Mouse (Mus musculus) limb, embryonic 11.5 days (tissue): ENCODE results near the gene Slc1a3. TPM values are rescaled to one million over a fixed set of nuclear protein-coding genes. Genes with fewer than 3 reads are reported as not detected.

Experiments
- ATAC-seq: fragments of 200-750 bp; cut with Nextera tagmentation; 2 replicates; pipeline ENCODE4 v1.8.0; 2017; ENCODE audit warnings: low read depth; ENCODE audit not compliant: insufficient number of reproducible peaks, low FRiP score, low TSS enrichment
- DNase-seq: peaks from one replicate; pipeline ENCODE4 v3.0.0-alpha.2; 2015; ENCODE audit warnings: low spot score
- H3K27ac ChIP-seq: fragments of 300-500 bp; sonication (generic); replicated peaks from 2 replicates; pipeline ENCODE4 v1.5.1; 2014; ENCODE audit warnings: low read depth, mild to moderate bottlenecking, low read length
- H3K27me3 ChIP-seq: fragments of 300-500 bp; sonication (generic); 2 replicates; pipeline ENCODE4 v1.6.1; 2014; ENCODE audit warnings: mild to moderate bottlenecking, low read length, mixed read lengths; ENCODE audit not compliant: control insufficient read depth, insufficient read depth
- H3K36me3 ChIP-seq: fragments of 300-500 bp; sonication (generic); 2 replicates; pipeline ENCODE4 v1.6.1; 2014; ENCODE audit warnings: mild to moderate bottlenecking, low read length, moderate library complexity, mixed read lengths; ENCODE audit not compliant: control insufficient read depth, insufficient read depth
- H3K4me1 ChIP-seq: fragments of 300-500 bp; sonication (generic); 2 replicates; pipeline ENCODE4 v1.6.1; 2014; ENCODE audit warnings: low read length, mixed read lengths; ENCODE audit not compliant: control insufficient read depth, insufficient read depth
- H3K4me2 ChIP-seq: fragments of 300-500 bp; sonication (generic); 2 replicates; pipeline ENCODE4 v1.6.1; 2014; ENCODE audit warnings: low read depth, mild to moderate bottlenecking, moderate library complexity; ENCODE audit not compliant: severe bottlenecking
- H3K4me3 ChIP-seq: fragments of 300-500 bp; sonication (generic); 2 replicates; pipeline ENCODE4 v1.5.1; 2014; ENCODE audit warnings: low read depth, low read length
- H3K9ac ChIP-seq: fragments of 300-500 bp; sonication (generic); 2 replicates; pipeline ENCODE4 v1.6.1; 2014; ENCODE audit warnings: mild to moderate bottlenecking, low read length
- H3K9me3 ChIP-seq: fragments of 300-500 bp; sonication (generic); 2 replicates; pipeline ENCODE4 v1.6.1; 2016; ENCODE audit warnings: low read length; ENCODE audit not compliant: control insufficient read depth
- WGBS: fragments of 180-500 bp; shearing (Covaris S2); extraction: QIAGEN DNeasy Blood & Tissue Kit; methylation state at CpG from one replicate; pipeline ENCODE4 v1.1.7; 2014; 5-methylcytosine and 5-hydroxymethylcytosine counted together
- polyA plus RNA-seq: library from polyadenylated mRNA; unstranded; fragments of >200 nt; fragmentation: Nextera tagmentation; extraction: Ambion mirVana; gene quantifications from 2 replicates; pipeline ENCODE4 v1.2.1, GENCODE M21; 2014

Slc1a3 gene
- polyA plus RNA-seq, 1 experiment from 2014 or later = 24.9 TPM

- Histone ChIP-seq H3K4me1 (no peaks in the 10 kb centered on the region), H3K4me2 (no peak overlapping the region), H3K4me3 (no peak overlapping the region), H3K9ac (no peak overlapping the region), H3K9me3 (no peaks in the 10 kb centered on the region), H3K36me3 (no peaks in the 10 kb centered on the region), H3K27ac (no peak overlapping the region), H3K27me3 (no peaks in the 10 kb centered on the region)
- 79% methylated on average over 6 of the region's 6 CpGs for WGBS
- no peak for ATAC-seq
- no peak for DNase-seq
Measured at GRCm38 (mm10) chr15:8605538-8606188, 104.9 kb downstream of the Slc1a3 start.

- ATAC-seq (no peak), DNase-seq (no peak)
- Histone ChIP-seq H3K9ac (no peak overlapping the region), H3K4me1 (no peaks in the 10 kb centered on the region), H3K27me3 (no peaks in the 10 kb centered on the region), H3K4me3 (no peak overlapping the region), H3K9me3 (no peaks in the 10 kb centered on the region), H3K4me2 (no peak overlapping the region), H3K36me3 (no peaks in the 10 kb centered on the region), H3K27ac (no peak overlapping the region)
- 87% methylated on average over 6 of the region's 6 CpGs for WGBS
Measured at GRCm38 (mm10) chr15:8602362-8602761, 108.2 kb downstream of the Slc1a3 start.

GRCm38 (mm10) chr15:8601312-8602146 is 109.0 kb downstream of the Slc1a3 start:
- no peak for ATAC-seq

GRCm38 (mm10) chr15:8596375-8596900 is 114.1 kb downstream of the Slc1a3 start:
- no peak for ATAC-seq

More at GRCm38 (mm10) chr15:8601312-8602146, 109.0 kb downstream of the Slc1a3 start:
- no peak overlapping the region for H3K4me2 ChIP-seq
- no peak overlapping the region for H3K9ac ChIP-seq
- DNase-seq = no peak
- no peak overlapping the region for H3K4me3 ChIP-seq
- H3K27ac ChIP-seq = no peak overlapping the region
- 70% methylated on average over 13 of the region's 13 CpGs for WGBS
- H3K27me3 ChIP-seq = no peaks in the 10 kb centered on the region
- no peaks in the 10 kb centered on the region for H3K36me3 ChIP-seq
- H3K4me1 ChIP-seq = no peaks in the 10 kb centered on the region
- no peaks in the 10 kb centered on the region for H3K9me3 ChIP-seq

DNA sequence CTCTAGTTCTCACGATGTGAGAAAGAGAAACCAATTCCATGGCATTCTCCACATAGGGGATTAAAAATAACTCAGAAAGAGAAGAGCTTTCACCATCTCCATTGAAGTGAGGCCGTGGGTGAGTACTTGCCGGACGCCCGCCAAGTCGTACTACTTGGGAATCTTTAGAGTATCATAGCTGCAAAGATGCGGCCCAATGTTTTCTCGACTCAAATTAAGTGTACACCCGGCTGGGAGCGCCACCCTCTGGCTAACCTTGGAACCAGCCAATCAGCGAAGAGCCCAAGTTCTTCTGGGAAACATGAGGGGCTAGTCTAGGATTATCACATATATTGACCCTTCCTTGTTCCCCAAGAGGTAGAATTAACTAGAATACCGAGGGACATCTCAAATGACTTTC is 115.3 kb downstream of the Slc1a3 start:
- H3K36me3 ChIP-seq = no peaks in the 10 kb centered on the region
- H3K4me3 ChIP-seq = no peak overlapping the region
- H3K27ac ChIP-seq = no peak overlapping the region
- no peaks in the 10 kb centered on the region for H3K9me3 ChIP-seq
- 82% methylated on average over 12 of the region's 12 CpGs for WGBS
- no peak for ATAC-seq
- DNase-seq = no peak
- H3K4me2 ChIP-seq = no peak overlapping the region
- no peaks in the 10 kb centered on the region for H3K27me3 ChIP-seq
- no peaks in the 10 kb centered on the region for H3K4me1 ChIP-seq
- no peak overlapping the region for H3K9ac ChIP-seq

More at GRCm38 (mm10) chr15:8596375-8596900, 114.1 kb downstream of the Slc1a3 start:
- Histone ChIP-seq H3K9ac (no peak overlapping the region), H3K4me1 (no peaks in the 10 kb centered on the region), H3K36me3 (no peaks in the 10 kb centered on the region), H3K4me2 (no peak overlapping the region), H3K9me3 (no peaks in the 10 kb centered on the region), H3K27ac (no peak overlapping the region), H3K4me3 (no peak overlapping the region), H3K27me3 (no peaks in the 10 kb centered on the region)
- no peak for DNase-seq
- 74% methylated on average over 8 of the region's 8 CpGs for WGBS

DNA sequence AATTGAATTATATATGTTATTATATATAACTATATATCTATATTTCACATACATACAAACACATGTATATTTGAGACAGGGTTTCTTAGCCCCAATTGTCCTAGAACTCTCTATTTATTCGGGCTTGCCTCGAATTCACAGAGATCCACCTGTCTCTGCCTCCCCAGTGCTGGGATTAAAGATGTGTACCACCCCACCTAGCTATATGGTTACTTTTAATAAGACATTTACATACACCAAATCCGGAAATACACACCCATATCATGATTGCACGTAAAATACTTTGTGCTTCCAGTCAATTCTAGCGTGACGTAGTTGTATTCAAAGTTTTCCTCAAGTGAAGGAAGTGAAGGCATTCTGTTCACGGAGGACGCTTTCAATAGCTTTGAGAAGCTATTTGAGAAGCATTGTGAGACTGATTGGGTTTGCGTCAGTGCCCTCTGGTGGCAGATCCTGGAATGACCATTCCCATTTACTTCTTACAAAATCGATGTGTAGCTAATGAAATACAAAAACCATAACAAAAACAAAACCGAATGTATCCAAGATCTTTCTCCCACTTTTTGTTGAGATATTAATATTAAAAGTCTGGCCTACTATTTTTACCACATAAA is 121.0 kb downstream of the Slc1a3 start:
- Histone ChIP-seq H3K9ac (no peak overlapping the region), H3K9me3 (no peaks in the 10 kb centered on the region), H3K27ac (no peak overlapping the region), H3K4me1 (no peaks in the 10 kb centered on the region), H3K27me3 (no peaks in the 10 kb centered on the region), H3K4me2 (no peak overlapping the region), H3K4me3 (no peak overlapping the region), H3K36me3 (no peaks in the 10 kb centered on the region)
- ATAC-seq = no peak
- WGBS = 23% methylated on average over 11 of the region's 11 CpGs
- DNase-seq = peak; percentile 91

DNA sequence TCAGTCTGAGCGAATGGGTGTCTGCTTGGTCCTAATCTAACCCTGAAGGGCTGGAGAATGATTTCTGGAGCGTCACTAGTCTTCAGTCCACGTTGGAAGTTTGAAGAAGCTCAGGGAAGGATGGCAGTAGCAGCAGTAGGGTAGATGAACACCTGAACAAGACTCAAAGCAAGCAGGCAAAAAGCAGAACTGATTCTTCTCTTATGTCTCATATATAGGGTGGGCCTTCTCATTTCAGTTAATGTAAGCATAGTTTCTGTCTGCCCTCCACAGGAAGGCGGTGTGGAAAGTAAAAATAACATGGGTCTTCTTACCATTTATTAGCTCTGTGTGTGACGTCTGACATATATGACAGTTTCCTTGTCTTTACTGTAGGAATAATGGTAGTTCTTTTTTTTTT is 122.5 kb downstream of the Slc1a3 start:
- no peak overlapping the region for H3K9ac ChIP-seq

DNA sequence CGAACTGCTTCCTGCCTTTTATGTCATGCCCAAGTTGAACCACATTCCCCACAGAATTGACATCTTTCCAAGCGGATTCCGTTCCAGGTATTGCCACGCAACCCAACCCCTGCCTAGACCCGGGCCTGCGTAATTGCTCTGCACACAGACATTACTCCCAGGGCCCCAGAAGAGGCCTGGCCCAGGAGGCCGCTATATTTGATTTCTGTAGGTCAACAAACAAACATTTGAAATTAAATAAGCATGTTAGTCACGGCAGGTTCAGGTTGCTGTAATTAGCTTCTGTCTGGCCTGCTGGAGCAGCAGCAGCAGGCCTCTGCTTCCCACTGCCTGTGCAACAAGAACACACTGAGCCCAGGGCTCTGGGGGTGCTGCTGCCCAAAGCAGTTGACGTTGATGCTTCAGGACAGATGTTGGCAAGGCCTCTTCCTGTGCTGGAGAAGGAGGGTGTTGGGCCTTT is 123.7 kb downstream of the Slc1a3 start:
- H3K4me1 ChIP-seq = no peaks in the 10 kb centered on the region
- H3K9me3 ChIP-seq = no peaks in the 10 kb centered on the region
- 0 out of 2 replicates have a peak, but pooled peaks have one; percentile 32 for ATAC-seq
- H3K36me3 ChIP-seq = no peaks in the 10 kb centered on the region
- H3K4me2 ChIP-seq = no peak overlapping the region
- H3K27me3 ChIP-seq = no peaks in the 10 kb centered on the region
- H3K4me3 ChIP-seq = no peak overlapping the region
- H3K27ac ChIP-seq = no peak overlapping the region
- 59% methylated on average over 9 of the region's 9 CpGs for WGBS
- DNase-seq = peak; percentile 28
- no peak overlapping the region for H3K9ac ChIP-seq

More for the DNA sequence above, 122.5 kb downstream of the Slc1a3 start:
- H3K36me3 ChIP-seq = no peaks in the 10 kb centered on the region
- H3K4me1 ChIP-seq = no peaks in the 10 kb centered on the region
- no peak for ATAC-seq
- H3K27ac ChIP-seq = no peak overlapping the region
- no peaks in the 10 kb centered on the region for H3K27me3 ChIP-seq
- no peak overlapping the region for H3K4me3 ChIP-seq
- no peak for DNase-seq
- H3K9me3 ChIP-seq = no peaks in the 10 kb centered on the region
- H3K4me2 ChIP-seq = no peak overlapping the region
- WGBS = 87% methylated on average over 5 of the region's 5 CpGs
